Mouse (Mus musculus): ENCODE data around the gene Cep152. TPM values are rescaled to one million over a fixed set of nuclear protein-coding genes. Genes with fewer than 3 reads are reported as not detected.
A peak's percentile ranks its signal among the peaks of the same experiment; 100 is the strongest.

Gene Cep152
- total and polyA plus RNA-seq, 3 experiments: 7.7 to 8.9 (median 8.8) TPM

DNA sequence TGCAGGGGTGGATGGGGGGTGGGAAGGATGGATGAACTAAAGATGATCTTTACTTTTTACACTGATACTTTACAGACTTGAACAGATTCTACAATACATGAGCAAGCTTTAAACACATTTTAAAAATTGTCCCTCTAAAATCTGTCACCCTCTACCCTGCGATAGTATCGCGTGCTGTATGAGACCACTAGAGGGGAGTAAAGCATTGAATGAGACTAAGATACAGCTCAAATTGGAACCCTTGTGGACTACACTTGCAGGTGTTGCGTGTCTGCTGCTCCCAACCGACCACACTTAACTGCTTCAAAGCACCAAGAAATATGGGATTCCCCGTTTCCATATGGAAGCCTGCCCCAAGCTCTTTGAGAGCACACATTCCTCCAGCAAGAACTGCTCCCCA is 69.1 kb downstream of the Cep152 start:
- Histone ChIP-seq H3K4me2 (ENCODE audit: insufficient read depth, low read depth, poor library complexity, severe bottlenecking) (peak overlapping the region; percentile 16; the same call in 1 of the 2 replicates), H3K27me3 (replicated peaks) (no peaks in the 10 kb centered on the region), H3K4me3 (replicated peaks in 1 of 3; ENCODE audit: low read depth in 2 of 3, low read length in 2 of 3, poor library complexity in 1 of 3) (no peak overlapping the region), H3K79me2 (replicated peaks; ENCODE audit: control insufficient read depth, extremely low read depth, insufficient read depth, poor library complexity, severe bottlenecking) (no peaks in the 10 kb centered on the region), H3K9me3 (replicated peaks; ENCODE audit: low read length) (no peaks in the 10 kb centered on the region), H3K27ac (ENCODE audit: insufficient read depth, low read depth) (no peak overlapping the region), H3K4me1 (ENCODE audit: control insufficient read depth in 1 of 2, insufficient read depth in 2 of 2) (peaks cover 0 to 16% of the 10 kb centered on the region in 2 experiments; a peak in 2 of 4 replicates), H3K9ac (ENCODE audit: insufficient read depth, low read depth) (no peak overlapping the region), H3K36me3 (replicated peaks in 1 of 2; ENCODE audit: control insufficient read depth in 1 of 2, insufficient read depth in 1 of 2, low read length in 1 of 2) (peaks cover 0 to 3% of the 10 kb centered on the region in 2 experiments)
- dilution Hi-C loops (cut with MboI; ENCODE audit: extremely low pct_ligation_motif_present, extremely low pct_unique_long_range_greater_than_20kb, low sequenced_read_pairs): no loop called here
- peak; percentile 46 for DNase-seq (ENCODE audit: extremely low read depth)
- TF ChIP-seq KAT2A (IDR thresholded peaks at IDR 0.05; ENCODE audit: insufficient replicate concordance, low read length) (no peak), SMC3 (IDR thresholded peaks at IDR 0.05; ENCODE audit: low read depth, low read length) (peak; percentile 56), CTCF (conservative IDR thresholded peaks at IDR 0.05 in 1 of 2, IDR thresholded peaks at IDR 0.05 in 1 of 2; ENCODE audit: low read depth in 2 of 2, low read length in 2 of 2) (peak; percentile 28 to 78; a peak in 3 of 4 replicates), RAD21 (IDR thresholded peaks at IDR 0.05; ENCODE audit: low read depth, low read length) (peak; percentile 77)
- in situ Hi-C loops (cut with MboI; ENCODE audit: low pct_ligation_motif_present, low pct_unique_long_range_greater_than_20kb, low sequenced_read_pairs): no loop called here

- Histone ChIP-seq H3K27me3 (replicated peaks) (no peaks in the 10 kb centered on the region), H3K4me1 (ENCODE audit: control insufficient read depth in 1 of 2, insufficient read depth in 2 of 2) (no peaks in the 10 kb centered on the region), H3K4me3 (replicated peaks in 1 of 3; ENCODE audit: low read depth in 2 of 3, low read length in 2 of 3, poor library complexity in 1 of 3) (no peak overlapping the region), H3K9ac (ENCODE audit: insufficient read depth, low read depth) (no peak overlapping the region), H3K4me2 (ENCODE audit: insufficient read depth, low read depth, poor library complexity, severe bottlenecking) (no peak overlapping the region), H3K9me3 (replicated peaks; ENCODE audit: low read length) (no peaks in the 10 kb centered on the region), H3K27ac (ENCODE audit: insufficient read depth, low read depth) (no peak overlapping the region), H3K36me3 (replicated peaks in 1 of 2; ENCODE audit: control insufficient read depth in 1 of 2, insufficient read depth in 1 of 2, low read length in 1 of 2) (no peaks in the 10 kb centered on the region), H3K79me2 (replicated peaks; ENCODE audit: control insufficient read depth, extremely low read depth, insufficient read depth, poor library complexity, severe bottlenecking) (no peaks in the 10 kb centered on the region)
- in situ Hi-C loops (cut with MboI; ENCODE audit: low pct_ligation_motif_present, low pct_unique_long_range_greater_than_20kb, low sequenced_read_pairs): no loop called here
- TF ChIP-seq BHLHE40 (IDR thresholded peaks at IDR 0.05; ENCODE audit: low read depth, low read length) (no peak), RAD21 (IDR thresholded peaks at IDR 0.05; ENCODE audit: low read depth, low read length) (no peak), NELFE (IDR thresholded peaks at IDR 0.05; ENCODE audit: low read depth, low read length) (no peak), MAX (IDR thresholded peaks at IDR 0.05; ENCODE audit: low read length) (no peak), TCF12 (IDR thresholded peaks at IDR 0.05; ENCODE audit: low read depth, low read length) (no peak), RCOR1 (conservative IDR thresholded peaks at IDR 0.05; ENCODE audit: low read depth, low read length) (no peak), ZNF384 (IDR thresholded peaks at IDR 0.05; ENCODE audit: low read depth, low read length) (no peak), POLR2AphosphoS2 (IDR thresholded peaks at IDR 0.05; ENCODE audit: low read depth, low read length) (no peak), ZKSCAN1 (IDR thresholded peaks at IDR 0.05; ENCODE audit: borderline replicate concordance, low read depth, low read length) (no peak)
- dilution Hi-C loops (cut with MboI; ENCODE audit: extremely low pct_ligation_motif_present, extremely low pct_unique_long_range_greater_than_20kb, low sequenced_read_pairs): no loop called here
- DNase-seq (ENCODE audit: extremely low read depth): no peak
Observed at GRCm38 (mm10) chr2:125548806-125549578, 75.9 kb downstream of the Cep152 start.

GRCm38 (mm10) chr2:125544986-125545385 is 79.9 kb downstream of the Cep152 start:
- Histone ChIP-seq H3K4me2 (ENCODE audit: insufficient read depth, low read depth, poor library complexity, severe bottlenecking) (no peak overlapping the region), H3K36me3 (replicated peaks in 1 of 2; ENCODE audit: control insufficient read depth in 1 of 2, insufficient read depth in 1 of 2, low read length in 1 of 2) (no peaks in the 10 kb centered on the region), H3K4me3 (replicated peaks in 1 of 3; ENCODE audit: low read depth in 2 of 3, low read length in 2 of 3, poor library complexity in 1 of 3) (no peak overlapping the region), H3K9ac (ENCODE audit: insufficient read depth, low read depth) (no peak overlapping the region), H3K27me3 (replicated peaks) (no peaks in the 10 kb centered on the region), H3K27ac (ENCODE audit: insufficient read depth, low read depth) (no peak overlapping the region), H3K79me2 (replicated peaks; ENCODE audit: control insufficient read depth, extremely low read depth, insufficient read depth, poor library complexity, severe bottlenecking) (no peaks in the 10 kb centered on the region), H3K4me1 (ENCODE audit: control insufficient read depth in 1 of 2, insufficient read depth in 2 of 2) (no peaks in the 10 kb centered on the region), H3K9me3 (replicated peaks; ENCODE audit: low read length) (no peaks in the 10 kb centered on the region)
- dilution Hi-C loops (cut with MboI; ENCODE audit: extremely low pct_ligation_motif_present, extremely low pct_unique_long_range_greater_than_20kb, low sequenced_read_pairs) (no loop called here), in situ Hi-C loops (cut with MboI; ENCODE audit: low pct_ligation_motif_present, low pct_unique_long_range_greater_than_20kb, low sequenced_read_pairs) (no loop called here)
- TF ChIP-seq HCFC1 (IDR thresholded peaks at IDR 0.05; ENCODE audit: low read depth, low read length) (no peak), ZMIZ1 (IDR thresholded peaks at IDR 0.05; ENCODE audit: low read depth, low read length) (no peak), JUN (IDR thresholded peaks at IDR 0.05; ENCODE audit: insufficient read depth, low read depth, low read length) (no peak), USF1 (IDR thresholded peaks at IDR 0.05; ENCODE audit: low read depth, low read length) (no peak), CTCF (conservative IDR thresholded peaks at IDR 0.05 in 1 of 2, IDR thresholded peaks at IDR 0.05 in 1 of 2; ENCODE audit: low read depth in 2 of 2, low read length in 2 of 2) (no peak), TCF12 (IDR thresholded peaks at IDR 0.05; ENCODE audit: low read depth, low read length) (no peak), POLR2AphosphoS2 (IDR thresholded peaks at IDR 0.05; ENCODE audit: low read depth, low read length) (no peak), SMC3 (IDR thresholded peaks at IDR 0.05; ENCODE audit: low read depth, low read length) (no peak), PAX5 (IDR thresholded peaks at IDR 0.05; ENCODE audit: low read length) (no peak), BHLHE40 (IDR thresholded peaks at IDR 0.05; ENCODE audit: low read depth, low read length) (no peak)
- no peak for DNase-seq (ENCODE audit: extremely low read depth)

Data from CH12.LX (cell line).